ENCODE assay signal across 9 mouse cellular contexts in the genomic region with DNA sequence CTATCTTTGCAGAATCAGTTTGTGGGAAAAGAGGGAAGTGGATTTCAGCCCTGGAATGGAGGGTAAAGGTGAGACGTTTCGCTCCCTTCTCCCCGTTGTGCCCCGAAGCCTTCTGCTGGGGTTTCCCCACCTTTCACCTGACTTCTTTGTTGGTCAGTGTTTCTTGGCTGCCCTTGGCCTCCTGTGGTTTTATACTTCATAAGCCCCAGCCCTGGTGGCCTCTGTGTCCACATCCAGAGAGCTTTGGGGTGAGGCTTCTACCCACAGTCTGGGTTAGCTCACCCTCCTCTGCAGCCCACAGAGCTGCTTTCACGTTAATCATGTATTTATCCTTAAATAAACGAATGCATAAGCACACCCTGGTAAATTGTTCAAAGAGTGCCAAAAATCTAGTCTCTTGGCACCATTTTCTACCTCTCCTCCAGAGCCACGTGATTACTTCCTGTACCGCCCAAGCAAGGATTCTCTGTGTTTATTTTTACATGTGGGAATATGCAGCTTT.
DNase-seq lines count a peak whose midpoint lies in the region; ATAC-seq and TF ChIP-seq lines count a peak whose summit lies in the region.
"Had no signal": no experiment of that assay in that cellular context is flagged by ENCODE, and none has a peak within 500 bp of the region (broad histone marks: within the 10 kb centered on the region; RNA-seq: fewer than 3 reads in every experiment).

No protein-coding gene starts in this region.

- H3K27me3 ChIP-seq in hindbrain, embryonic 15.5 days = no peaks in the 10 kb centered on the region
- no peaks in the 10 kb centered on the region for H3K27me3 ChIP-seq in hindbrain, embryonic 12.5 days
- no peaks in the 10 kb centered on the region for H3K27me3 ChIP-seq in intestine, postnatal 0 days (replicated peaks; ENCODE audit: control insufficient read depth, insufficient read depth, low read length)
- H3K27me3 ChIP-seq: limb, embryonic 12.5 days had no signal

- WGBS in hindbrain, embryonic 15.5 days = 58% methylated on average over 8 of the region's 8 CpGs
- WGBS in hindbrain, embryonic 12.5 days = 86% methylated on average over 8 of the region's 8 CpGs
- 29% methylated on average over 8 of the region's 8 CpGs for WGBS in lung, adult 2 months
- WGBS in intestine, postnatal 0 days = 48% methylated on average over 8 of the region's 8 CpGs

- H3K9me3 ChIP-seq in hindbrain, embryonic 15.5 days = no peaks in the 10 kb centered on the region
- 0 out of 2 replicates have a peak, but pooled peaks cover 9% of the 10 kb centered on the region for H3K9me3 ChIP-seq in hindbrain, embryonic 12.5 days (replicated peaks)
- no peaks in the 10 kb centered on the region for H3K9me3 ChIP-seq in intestine, postnatal 0 days (ENCODE audit: control insufficient read depth)
- H3K9me3 ChIP-seq: limb, embryonic 12.5 days had no signal

- H3K36me3 ChIP-seq in hindbrain, embryonic 15.5 days = no peaks in the 10 kb centered on the region
- no peaks in the 10 kb centered on the region for H3K36me3 ChIP-seq in hindbrain, embryonic 12.5 days
- no peaks in the 10 kb centered on the region for H3K36me3 ChIP-seq in intestine, postnatal 0 days (ENCODE audit: control insufficient read depth, insufficient read depth)

- no peak for ATAC-seq in hindbrain, embryonic 15.5 days (ENCODE audit: low FRiP score, low read depth)
- ATAC-seq in hindbrain, embryonic 12.5 days (ENCODE audit: low FRiP score) = no peak
- ATAC-seq in intestine, postnatal 0 days = no peak

- no peak for TF ChIP-seq POLR2A in lung, adult 2 months (IDR thresholded peaks at IDR 0.05; ENCODE audit: borderline replicate concordance, extremely low read depth, low read depth, low read length)

- no peak overlapping the region for H3K4me3 ChIP-seq in hindbrain, embryonic 15.5 days
- H3K4me3 ChIP-seq in hindbrain, embryonic 12.5 days = no peak overlapping the region
- H3K4me3 ChIP-seq in lung, adult 2 months (replicated peaks; ENCODE audit: extremely low read depth, low read depth, low read length) = no peak overlapping the region
- no peak overlapping the region for H3K4me3 ChIP-seq in intestine, postnatal 0 days (ENCODE audit: low read depth, low read length)
- H3K4me3 ChIP-seq: limb, embryonic 12.5 days had no signal

- TF ChIP-seq CTCF in lung, adult 2 months (IDR thresholded peaks at IDR 0.05; ENCODE audit: insufficient read depth, low read length) = no peak
- no peak for TF ChIP-seq CTCF in intestine, postnatal 0 days (IDR thresholded peaks at IDR 0.05; ENCODE audit: low read depth)

- peak overlapping the region; percentile 27; the same call in 1 of the 2 replicates for H3K27ac ChIP-seq in hindbrain, embryonic 15.5 days (replicated peaks)
- no peak overlapping the region for H3K27ac ChIP-seq in hindbrain, embryonic 12.5 days
- no peak overlapping the region for H3K27ac ChIP-seq in intestine, postnatal 0 days (ENCODE audit: low read depth, low read length)
- H3K27ac ChIP-seq: limb, embryonic 12.5 days had no signal

- H3K4me2 ChIP-seq in hindbrain, embryonic 15.5 days = no peak overlapping the region
- H3K4me2 ChIP-seq in hindbrain, embryonic 12.5 days (replicated peaks) = no peak overlapping the region
- no peak overlapping the region for H3K4me2 ChIP-seq in intestine, postnatal 0 days (replicated peaks; ENCODE audit: low read depth)
- H3K4me2 ChIP-seq: limb, embryonic 12.5 days had no signal

- H3K9ac ChIP-seq in hindbrain, embryonic 15.5 days = no peak overlapping the region
- no peak overlapping the region for H3K9ac ChIP-seq in hindbrain, embryonic 12.5 days
- H3K9ac ChIP-seq in intestine, postnatal 0 days (ENCODE audit: low read depth, low read length) = no peak overlapping the region
- H3K9ac ChIP-seq: limb, embryonic 12.5 days had no signal

- peak; percentile 33 for DNase-seq in NIH3T3 (ENCODE audit: low read depth)
- DNase-seq in cerebellum, postnatal 10 days = peak; percentile 23 to 48
- DNase-seq in lung, adult 2 months = peak; percentile 47
- no peak for DNase-seq in B cell, adult 2 months
- DNase-seq in gastrocnemius, postnatal 10 days = no peak

- peaks cover 25% of the 10 kb centered on the region for H3K4me1 ChIP-seq in hindbrain, embryonic 15.5 days (replicated peaks)
- H3K4me1 ChIP-seq in hindbrain, embryonic 12.5 days = peaks cover 19% of the 10 kb centered on the region
- peaks cover 33% of the 10 kb centered on the region for H3K4me1 ChIP-seq in lung, adult 2 months (ENCODE audit: control insufficient read depth, insufficient read depth, low read length)
- 0 out of 2 replicates have a peak, but pooled peaks cover 3% of the 10 kb centered on the region for H3K4me1 ChIP-seq in intestine, postnatal 0 days (replicated peaks; ENCODE audit: control insufficient read depth, insufficient read depth, low read length)

Comparison
In these comparisons a context has a peak if more than half of its experiments do, and no peak if none do; other contexts are left out.
1. DNase-seq: peak in NIH3T3 (single experiment), cerebellum, postnatal 10 days (2 of 2) and lung, adult 2 months (single experiment); none in B cell, adult 2 months (0 of 2) and gastrocnemius, postnatal 10 days (single experiment).